Mouse (Mus musculus) ES-E14 (cell line): ENCODE data around the gene Gm7073.

ENCODE experiments used
- CHD2 ChIP-seq: IDR thresholded peaks from 2 replicates; pipeline ENCODE4 v1.6.1; 2014; ENCODE audit warnings: mild to moderate bottlenecking, low read depth, low read length, inconsistent platforms
- HCFC1 ChIP-seq: IDR thresholded peaks from 2 replicates; pipeline ENCODE4 v1.6.1; 2012; ENCODE audit warnings: low read length, inconsistent platforms, borderline replicate concordance; ENCODE audit not compliant: insufficient read depth
- MAFK ChIP-seq: IDR thresholded peaks from 2 replicates; pipeline ENCODE4 v1.6.1; 2014; ENCODE audit warnings: mild to moderate bottlenecking, low read depth, low read length, inconsistent platforms; ENCODE audit not compliant: insufficient read depth
- ZC3H11A ChIP-seq: IDR thresholded peaks from 2 replicates; pipeline ENCODE4 v1.6.1; 2012; ENCODE audit warnings: low read depth, mild to moderate bottlenecking, inconsistent platforms, low read length, borderline replicate concordance
- ZNF384 ChIP-seq: IDR thresholded peaks from 2 replicates; pipeline ENCODE4 v1.6.1; 2012; ENCODE audit warnings: low read depth, low read length, inconsistent platforms

DNA sequence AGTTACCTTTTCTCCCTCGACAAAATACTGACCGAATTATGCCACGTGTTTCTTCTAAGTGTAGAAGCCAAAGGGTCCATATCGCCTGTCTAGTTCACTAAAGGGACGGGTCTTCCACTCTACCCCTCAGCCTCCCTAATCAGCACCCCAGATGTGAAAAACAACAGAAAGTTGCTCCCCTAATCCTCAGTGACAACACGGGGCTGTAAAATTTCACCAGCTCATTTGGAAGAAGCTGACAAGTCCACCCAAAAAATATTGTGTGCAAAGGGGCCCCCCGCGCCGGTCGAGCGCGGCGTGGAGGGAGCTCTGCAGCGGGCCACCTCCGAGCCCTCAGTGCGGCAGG, 8.0 kb upstream of the Gm7073 start:
- TF ChIP-seq CHD2, result no peak
- no peak for TF ChIP-seq HCFC1
- TF ChIP-seq MAFK, result no peak
- no peak for TF ChIP-seq ZNF384
- TF ChIP-seq ZC3H11A, result no peak
